In genomic region chr11:100362979-100363562, GRCm38 (mm10) we compare ENCODE assay signal across 8 mouse cellular contexts. TPM values are rescaled to one million over a fixed set of nuclear protein-coding genes. Genes with fewer than 3 reads are reported as not detected.
DNase-seq lines count a peak whose midpoint lies in the region; ATAC-seq and TF ChIP-seq lines count a peak whose summit lies in the region.

No protein-coding gene starts in this region.

- H3K36me3 ChIP-seq in lung, embryonic 14.5 days (ENCODE audit: insufficient read depth): no peaks in the 10 kb centered on the region

- 14% methylated on average over 12 of the region's 12 CpGs for WGBS in lung, embryonic 14.5 days

- TF ChIP-seq CTCF in lung, embryonic 14.5 days (IDR thresholded peaks at IDR 0.05; ENCODE audit: low read depth): peak; percentile 84

- H3K4me3 ChIP-seq in lung, embryonic 14.5 days (ENCODE audit: low read depth, low read length): no peak overlapping the region

- DNase-seq in CD4-positive helper T cell, adult 2 months (ENCODE audit: low read depth, low spot score): peak; percentile 57
- DNase-seq in adrenal gland, adult 18-20 months (ENCODE audit: low spot score in 2 of 2): peak; percentile 58 to 72
- peak; percentile 81 for DNase-seq in embryo, embryonic 10.5 days (ENCODE audit: low spot score)
- peak; percentile 80 for DNase-seq in kidney, postnatal 14 days
- peak; percentile 84 for DNase-seq in lung, embryonic 14.5 days
- DNase-seq in ovary, postnatal 14 days (ENCODE audit: low spot score): peak; percentile 68
- DNase-seq in thymus, postnatal 25 days: peak; percentile 77

- no peak overlapping the region for H3K9ac ChIP-seq in lung, embryonic 14.5 days

- no peak overlapping the region for H3K4me2 ChIP-seq in lung, embryonic 14.5 days

- peak; percentile 72 for ATAC-seq in granulocyte monocyte progenitor cell, adult 5-6 weeks (replicated peaks; ENCODE audit: poor library complexity, severe bottlenecking)
- ATAC-seq in lung, embryonic 14.5 days (ENCODE audit: insufficient read depth): peak; percentile 58

- H3K4me1 ChIP-seq in lung, embryonic 14.5 days (ENCODE audit: insufficient read depth): no peaks in the 10 kb centered on the region

- no peak overlapping the region for H3K27ac ChIP-seq in lung, embryonic 14.5 days (ENCODE audit: low read depth)

- no peaks in the 10 kb centered on the region for H3K9me3 ChIP-seq in lung, embryonic 14.5 days (ENCODE audit: low read depth, low read length)

- peaks cover 9% of the 10 kb centered on the region; the same call in 1 of the 2 replicates for H3K27me3 ChIP-seq in lung, embryonic 14.5 days (ENCODE audit: insufficient read depth, low read length)

RNA-seq across cellular contexts. Expression of gene Hap1, which starts 7.1 kb away (rescaled TPM):
- total RNA-seq in adrenal gland, adult 18-20 months (2021): 10 to 100 TPM; 46.9 to 49.7 TPM
- total RNA-seq in granulocyte monocyte progenitor cell, adult 5-6 weeks (2014; fragmentation: Nextera tagmentation): not detected in 2 replicates
- total RNA-seq in granulocyte monocyte progenitor cell, adult 5-6 weeks (2017): not detected in 2 replicates
- 8.7 and 9.6 TPM in 2 replicates for polyA plus RNA-seq in lung, embryonic 14.5 days (2014; fragmentation: Nextera tagmentation; extraction: Ambion mirVana)

RNA-seq across cellular contexts. Expression of gene Gast, which starts 28.9 kb away (rescaled TPM):
- total RNA-seq in adrenal gland, adult 18-20 months (2021): not detected
- total RNA-seq in granulocyte monocyte progenitor cell, adult 5-6 weeks (2014; fragmentation: Nextera tagmentation): not detected in 2 replicates
- not detected in 2 replicates for total RNA-seq in granulocyte monocyte progenitor cell, adult 5-6 weeks (2017)
- polyA plus RNA-seq in lung, embryonic 14.5 days (2014; fragmentation: Nextera tagmentation; extraction: Ambion mirVana): not detected in 2 replicates

RNA-seq across cellular contexts. Expression of gene Jup, which starts 34.5 kb away (rescaled TPM):
- 10 to 100 TPM; 55.3 to 64.5 TPM for total RNA-seq in adrenal gland, adult 18-20 months (2021)
- 4.8 and 6.7 TPM in 2 replicates for total RNA-seq in granulocyte monocyte progenitor cell, adult 5-6 weeks (2014; fragmentation: Nextera tagmentation)
- total RNA-seq in granulocyte monocyte progenitor cell, adult 5-6 weeks (2017): 1.4 and 4.2 TPM in 2 replicates
- 88.3 and 93.1 TPM in 2 replicates for polyA plus RNA-seq in lung, embryonic 14.5 days (2014; fragmentation: Nextera tagmentation; extraction: Ambion mirVana)

RNA-seq across cellular contexts. Expression of gene Eif1, which starts 43.4 kb away (rescaled TPM):
- 1,000 to 10,000 TPM; 1,436 to 1,462 TPM for total RNA-seq in adrenal gland, adult 18-20 months (2021)
- 716 and 727 TPM in 2 replicates for total RNA-seq in granulocyte monocyte progenitor cell, adult 5-6 weeks (2014; fragmentation: Nextera tagmentation)
- 109 and 139 TPM in 2 replicates for total RNA-seq in granulocyte monocyte progenitor cell, adult 5-6 weeks (2017)
- 1,908 and 1,918 TPM in 2 replicates for polyA plus RNA-seq in lung, embryonic 14.5 days (2014; fragmentation: Nextera tagmentation; extraction: Ambion mirVana)

RNA-seq across cellular contexts. Expression of gene P3h4, which starts 51.6 kb away (rescaled TPM):
- 10 to 100 TPM; 26.3 to 33.5 TPM for total RNA-seq in adrenal gland, adult 18-20 months (2021)
- not detected in 2 replicates for total RNA-seq in granulocyte monocyte progenitor cell, adult 5-6 weeks (2014; fragmentation: Nextera tagmentation)
- 0.26 TPM in 1 of 2 replicates, not detected in the other for total RNA-seq in granulocyte monocyte progenitor cell, adult 5-6 weeks (2017)
- 64.5 and 67.3 TPM in 2 replicates for polyA plus RNA-seq in lung, embryonic 14.5 days (2014; fragmentation: Nextera tagmentation; extraction: Ambion mirVana)

Comparison
In these comparisons a context has a peak if more than half of its experiments do, and no peak if none do; other contexts are left out.
1. RNA of gene Hap1, which starts 7.1 kb away (total RNA-seq): 46.9 to 49.7 TPM in adrenal gland, adult 18-20 months; not detected in granulocyte monocyte progenitor cell, adult 5-6 weeks; every median in the first group is over 10 times any median in the second.
2. RNA of gene Jup, which starts 34.5 kb away (total RNA-seq): 55.3 to 64.5 TPM in adrenal gland, adult 18-20 months; 1.4 to 6.7 TPM in granulocyte monocyte progenitor cell, adult 5-6 weeks; every median in the first group is over 4 times any median in the second.
3. Peak in every context shown above with its lines, with median percentiles within 50 percentile points of each other: DNase-seq.